Mouse (Mus musculus): ENCODE measurements around the gene Gins1.

- TF ChIP-seq CTCF (IDR thresholded peaks at IDR 0.05; ENCODE audit: borderline replicate concordance, insufficient read depth, low read length): no peak
- TF ChIP-seq POLR2A (IDR thresholded peaks at IDR 0.05; ENCODE audit: low read depth, low read length): no peak
Measured at GRCm38 (mm10) chr2:150963246-150963645, 58.0 kb downstream of the Gins1 start.

All from embryonic fibroblast, embryonic 13.5 days (primary cell).